Mouse (Mus musculus) heart, embryonic 10.5 days (tissue): ENCODE data around the gene Gm20388. TPM values are rescaled to one million over a fixed set of nuclear protein-coding genes. Genes with fewer than 3 reads are reported as not detected.
"Not testable (repeated sequence)": the region's sequence is repeated elsewhere in the genome, so short reads cannot be mapped to it uniquely, and the experiment has no call there.

Experiments
- DNase-seq: peaks from one replicate; pipeline ENCODE4 v3.0.0-alpha.2; 2017; ENCODE audit warnings: low spot score
- H3K27ac ChIP-seq: fragments of 300-500 bp; sonication (generic); 2 replicates; pipeline ENCODE4 v1.5.1; 2016; ENCODE audit warnings: mild to moderate bottlenecking
- H3K27me3 ChIP-seq: fragments of 300-500 bp; sonication (generic); 2 replicates; pipeline ENCODE4 v1.6.1; 2016; ENCODE audit warnings: mild to moderate bottlenecking; ENCODE audit not compliant: poor library complexity, insufficient read depth, severe bottlenecking
- H3K36me3 ChIP-seq: fragments of 300-500 bp; sonication (generic); 2 replicates; pipeline ENCODE4 v1.6.1; 2016; ENCODE audit warnings: mild to moderate bottlenecking, moderate library complexity
- H3K4me1 ChIP-seq: fragments of 300-500 bp; sonication (generic); 2 replicates; pipeline ENCODE4 v1.6.1; 2016; ENCODE audit warnings: mild to moderate bottlenecking
- H3K4me3 ChIP-seq: fragments of 300-500 bp; sonication (generic); 2 replicates; pipeline ENCODE4 v1.5.1; 2016; ENCODE audit warnings: mild to moderate bottlenecking, moderate library complexity
- H3K9me3 ChIP-seq: fragments of 300-500 bp; sonication (generic); 2 replicates; pipeline ENCODE4 v1.6.1; 2016; ENCODE audit warnings: mild to moderate bottlenecking, moderate library complexity
- WGBS: fragments of 180-500 bp; shearing (Covaris S2); methylation state at CpG from one replicate; pipeline ENCODE4 v1.1.7; 2016; 5-methylcytosine and 5-hydroxymethylcytosine counted together
- polyA plus RNA-seq: library from polyadenylated mRNA; unstranded; fragments of >200 nt; fragmentation: Nextera tagmentation; extraction: Ambion mirVana; gene quantifications from 2 replicates; pipeline ENCODE4 v1.2.1, GENCODE M21; 2016

Gm20388 gene
- polyA plus RNA-seq, 1 experiment from 2014 or later = 4.5 TPM

DNA sequence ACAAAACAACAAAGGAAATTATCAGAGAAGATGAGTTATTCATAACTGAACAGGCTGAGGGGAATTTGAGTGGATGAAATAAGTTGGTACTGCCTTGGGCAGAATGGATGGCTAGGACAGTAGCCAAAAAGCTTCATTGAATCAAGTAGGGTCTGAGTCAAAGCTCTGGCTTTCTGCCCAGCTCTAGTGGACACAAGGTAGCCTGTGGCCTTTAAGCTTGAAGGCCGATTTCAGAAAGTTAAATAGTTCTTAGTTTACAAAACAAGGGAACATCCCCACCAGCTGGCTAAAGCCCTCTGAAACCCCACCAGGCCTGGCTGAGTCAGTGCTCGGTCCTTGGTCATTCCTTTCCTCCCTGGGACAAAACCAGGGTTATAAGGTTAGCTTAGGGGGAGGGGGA, 3606.0 kb downstream of the Gm20388 start:
- H3K36me3 ChIP-seq = peaks cover 15% of the 10 kb centered on the region; the same call in 1 of the 2 replicates
- 45% methylated on average over 2 of the region's 2 CpGs for WGBS
- H3K4me3 ChIP-seq = no peak overlapping the region
- H3K4me1 ChIP-seq = peaks cover 38% of the 10 kb centered on the region
- no peaks in the 10 kb centered on the region for H3K9me3 ChIP-seq
- DNase-seq = no peak
- no peak overlapping the region for H3K27ac ChIP-seq
- peaks cover 50% of the 10 kb centered on the region for H3K27me3 ChIP-seq

DNA sequence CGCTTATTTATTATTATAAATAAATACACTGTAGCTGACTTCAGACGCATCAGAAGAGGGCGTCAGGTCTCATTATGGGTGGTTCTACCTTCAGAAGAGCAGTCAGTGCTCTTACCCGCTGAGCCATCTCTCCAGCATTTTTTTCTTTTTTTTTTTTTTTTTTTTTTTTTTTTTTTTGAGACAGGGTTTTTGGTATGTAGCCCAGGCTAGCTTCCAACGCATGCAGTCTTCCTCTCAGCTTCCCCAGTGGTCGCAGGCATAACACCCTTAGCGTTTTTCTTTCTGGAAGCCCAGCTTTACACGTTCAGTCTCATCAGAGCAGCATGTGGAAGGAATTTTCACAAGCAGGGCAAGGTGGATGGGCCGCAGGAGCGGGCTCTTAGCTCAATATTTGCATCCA, 3607.5 kb downstream of the Gm20388 start:
- H3K4me3 ChIP-seq = peak overlapping the region; percentile 76
- H3K27me3 ChIP-seq = peaks cover 41% of the 10 kb centered on the region
- peaks cover 38% of the 10 kb centered on the region for H3K4me1 ChIP-seq
- no peak overlapping the region for H3K27ac ChIP-seq
- peaks cover 28% of the 10 kb centered on the region for H3K36me3 ChIP-seq
- WGBS = 41% methylated on average over 10 of the region's 10 CpGs
- H3K9me3 ChIP-seq = no peaks in the 10 kb centered on the region
- no peak for DNase-seq

DNA sequence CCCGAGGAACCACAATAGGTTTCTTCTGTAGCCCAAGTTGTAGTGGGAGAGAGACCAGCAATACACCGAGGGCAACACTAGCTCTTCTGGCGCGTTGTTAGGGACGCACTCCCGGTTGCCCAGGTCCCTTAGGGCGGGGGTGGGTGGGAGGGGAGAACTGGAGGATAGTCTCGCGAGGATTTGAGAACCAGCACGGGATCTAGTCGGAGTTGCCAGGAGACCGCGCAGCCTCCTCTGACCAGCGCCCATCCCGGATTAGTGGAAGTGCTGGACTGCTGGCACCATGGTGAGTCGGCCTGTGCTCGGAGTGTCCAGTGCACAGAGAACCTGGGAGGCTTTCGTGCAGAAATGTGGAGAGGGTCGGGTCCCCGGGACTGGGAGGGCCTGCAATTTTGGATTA, 3608.0 kb downstream of the Gm20388 start, which contains the start of gene Gas8:
Gene Gas8 (plus strand): TSS at position 168 of the 400 bp plus-strand sequence.
- under 1% methylated on average over 20 of the region's 20 CpGs for WGBS
- Histone ChIP-seq H3K4me1 (peaks cover 34% of the 10 kb centered on the region), H3K36me3 (peaks cover 33% of the 10 kb centered on the region), H3K9me3 (no peaks in the 10 kb centered on the region), H3K27me3 (peaks cover 36% of the 10 kb centered on the region), H3K4me3 (peak within 1 kb of the TSS; percentile 76), H3K27ac (peak within 1 kb of the TSS; percentile 68; the same call in 1 of the 2 replicates)
- peak; percentile 97 for DNase-seq

DNA sequence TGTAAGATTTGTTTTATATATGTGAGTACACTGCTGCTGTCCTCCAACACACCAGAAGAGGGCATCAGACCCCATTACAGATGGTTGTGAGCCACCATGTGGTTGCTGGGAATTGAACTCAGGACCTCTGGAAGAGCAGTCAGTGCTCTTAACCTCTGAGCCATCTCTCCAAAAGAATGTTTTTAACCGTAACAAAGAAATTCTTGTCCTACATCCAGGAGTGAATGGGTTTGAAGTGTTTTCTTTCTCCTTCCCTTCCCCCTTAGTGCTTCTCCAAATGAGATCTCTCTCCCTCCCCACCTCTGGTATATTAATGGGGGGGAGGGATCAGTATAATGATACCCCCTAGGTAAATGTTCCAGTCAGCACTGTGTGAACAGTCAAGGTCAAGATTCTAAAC, 3609.4 kb downstream of the Gm20388 start:
- H3K4me1 ChIP-seq = peaks cover 24% of the 10 kb centered on the region
- H3K9me3 ChIP-seq, H3K4me3 ChIP-seq, DNase-seq, H3K27ac ChIP-seq: not testable (repeated sequence)
- peaks cover 24% of the 10 kb centered on the region for H3K27me3 ChIP-seq
- 94% methylated on average over 1 of the region's 1 CpGs for WGBS
- peaks cover 47% of the 10 kb centered on the region for H3K36me3 ChIP-seq

DNA sequence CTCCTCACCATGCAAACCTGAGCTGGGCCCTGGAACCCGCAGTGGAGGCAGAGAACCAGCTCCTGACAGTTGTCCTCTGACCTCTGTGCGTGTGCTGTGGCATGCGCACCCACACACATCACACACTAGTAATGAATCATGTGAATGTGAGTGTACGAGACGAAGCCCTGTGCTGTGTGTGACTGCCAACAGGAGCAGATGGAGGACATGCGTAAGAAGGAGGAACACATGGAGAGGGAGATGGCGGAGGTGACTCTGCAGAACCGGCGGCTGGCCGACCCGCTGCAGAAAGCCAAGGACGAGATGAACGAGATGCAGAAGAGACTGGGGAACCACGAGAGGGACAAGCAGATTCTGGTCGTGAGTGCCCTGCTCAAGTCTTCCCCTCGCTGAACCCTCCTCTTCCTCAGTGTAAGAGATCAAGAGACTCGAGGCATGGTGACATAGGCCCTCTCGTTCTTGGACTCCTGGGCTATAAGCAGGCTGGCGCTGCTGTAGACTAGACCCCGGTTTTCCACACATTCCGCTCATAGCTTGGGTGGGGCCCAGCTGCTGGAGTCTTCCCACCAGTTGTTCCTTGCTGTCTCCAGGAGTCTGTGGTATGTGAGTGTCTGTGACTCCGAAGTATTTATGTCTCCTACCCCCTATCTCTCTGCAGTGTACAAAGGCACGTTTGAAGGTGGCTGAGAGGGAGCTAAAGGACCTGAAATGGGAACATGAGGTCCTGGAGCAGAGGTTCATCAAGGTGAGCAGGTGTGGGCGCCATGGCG, 3617.3 kb downstream of the Gm20388 start:
- no peak for DNase-seq
- peaks cover 100% of the 10 kb centered on the region for H3K36me3 ChIP-seq
- WGBS = 83% methylated on average over 25 of the region's 25 CpGs
- H3K4me3 ChIP-seq = no peak overlapping the region
- H3K27ac ChIP-seq = no peak overlapping the region; the same call in 1 of the 2 replicates
- 0 out of 2 replicates have a peak, but pooled peaks cover 7% of the 10 kb centered on the region for H3K27me3 ChIP-seq
- peaks cover 9% of the 10 kb centered on the region; the same call in 1 of the 2 replicates for H3K4me1 ChIP-seq
- no peaks in the 10 kb centered on the region for H3K9me3 ChIP-seq

DNA sequence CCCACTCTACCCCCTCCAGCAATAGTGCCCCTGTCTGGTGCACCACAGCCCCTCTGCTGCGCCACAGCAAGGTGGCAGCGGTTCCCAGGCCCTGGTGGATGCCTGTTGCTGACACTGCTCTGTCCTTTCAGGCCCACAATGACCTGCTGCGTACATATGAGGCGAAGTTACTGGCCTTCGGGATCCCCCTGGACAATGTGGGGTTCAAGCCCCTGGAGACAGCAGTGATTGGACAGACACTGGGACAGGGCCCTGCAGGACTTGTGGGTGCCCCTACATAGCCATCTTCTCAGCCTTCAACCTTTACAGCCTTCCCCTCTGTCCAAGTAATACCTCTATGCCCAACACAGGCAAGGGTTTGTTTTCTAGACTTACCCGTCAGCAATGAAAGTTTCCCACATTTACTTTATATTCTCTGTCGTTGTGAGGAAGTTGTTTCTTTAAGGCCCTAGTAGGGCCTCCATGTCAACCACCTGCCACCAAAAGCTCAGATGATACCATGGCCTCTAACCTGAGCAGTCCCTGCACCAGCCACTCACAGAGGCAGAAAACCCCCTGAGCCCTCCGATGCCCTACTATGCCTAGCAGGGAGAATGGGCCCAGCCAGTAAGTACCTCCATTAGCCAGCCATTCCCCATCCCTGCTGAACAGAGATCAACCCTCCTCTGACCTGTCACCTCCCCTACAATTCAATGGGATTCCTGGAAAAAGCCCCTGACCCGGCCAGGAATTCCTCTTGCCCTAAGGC, 3625.8 kb downstream of the Gm20388 start:
- no peak for DNase-seq
- Histone ChIP-seq H3K27me3 (peaks cover 39% of the 10 kb centered on the region), H3K9me3 (no peaks in the 10 kb centered on the region), H3K4me3 (no peak overlapping the region), H3K36me3 (peaks cover 52% of the 10 kb centered on the region), H3K4me1 (no peaks in the 10 kb centered on the region), H3K27ac (no peak overlapping the region)
- 85% methylated on average over 9 of the region's 9 CpGs for WGBS

DNA sequence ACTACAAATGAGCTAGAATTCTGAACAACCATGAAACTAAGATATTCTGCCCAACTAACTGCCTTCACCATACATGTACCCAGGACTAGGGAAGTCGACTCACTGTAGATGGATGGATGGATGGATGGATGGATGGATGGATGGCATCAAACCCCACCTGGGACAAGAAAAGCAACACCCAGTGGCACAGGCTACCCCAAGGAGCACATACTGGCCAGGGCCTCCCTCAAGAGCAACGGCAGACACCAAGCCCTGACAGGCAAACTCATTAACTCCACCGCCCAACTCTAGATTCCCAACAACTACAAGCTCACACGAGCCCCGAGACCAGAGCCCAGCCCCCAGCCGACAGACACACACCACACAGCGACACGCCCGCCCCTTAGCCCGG, 3626.3 kb downstream of the Gm20388 start:
- peaks cover 34% of the 10 kb centered on the region for H3K27me3 ChIP-seq
- H3K4me1 ChIP-seq = no peaks in the 10 kb centered on the region
- peaks cover 47% of the 10 kb centered on the region for H3K36me3 ChIP-seq
- H3K27ac ChIP-seq = no peak overlapping the region
- 18% methylated on average over 10 of the region's 10 CpGs for WGBS
- no peak for DNase-seq
- no peak overlapping the region for H3K4me3 ChIP-seq
- H3K9me3 ChIP-seq = no peaks in the 10 kb centered on the region

DNA sequence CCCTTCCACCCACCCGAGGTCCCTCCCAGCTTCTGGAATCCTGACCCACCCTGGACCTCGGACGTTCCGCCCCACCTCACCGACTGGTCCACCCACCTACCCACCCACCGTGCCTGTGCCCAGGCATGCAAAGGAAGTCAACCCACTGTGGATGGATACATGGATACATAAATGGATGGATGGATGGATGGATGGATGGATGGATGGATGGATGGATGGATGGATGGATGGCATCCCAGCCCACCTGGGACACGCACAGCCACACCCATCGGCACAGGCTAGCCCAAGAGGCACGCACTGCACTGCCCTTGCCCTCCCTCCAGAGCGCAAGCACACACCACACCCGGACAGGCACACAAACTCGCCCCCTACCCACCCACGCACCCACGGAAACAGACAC, 3627.0 kb downstream of the Gm20388 start:
- H3K27ac ChIP-seq, H3K4me1 ChIP-seq, DNase-seq, H3K9me3 ChIP-seq, H3K4me3 ChIP-seq: not testable (repeated sequence)
- Histone ChIP-seq H3K27me3 (peaks cover 34% of the 10 kb centered on the region), H3K36me3 (peaks cover 40% of the 10 kb centered on the region)
- WGBS = 74% methylated on average over 5 of the region's 14 CpGs

DNA sequence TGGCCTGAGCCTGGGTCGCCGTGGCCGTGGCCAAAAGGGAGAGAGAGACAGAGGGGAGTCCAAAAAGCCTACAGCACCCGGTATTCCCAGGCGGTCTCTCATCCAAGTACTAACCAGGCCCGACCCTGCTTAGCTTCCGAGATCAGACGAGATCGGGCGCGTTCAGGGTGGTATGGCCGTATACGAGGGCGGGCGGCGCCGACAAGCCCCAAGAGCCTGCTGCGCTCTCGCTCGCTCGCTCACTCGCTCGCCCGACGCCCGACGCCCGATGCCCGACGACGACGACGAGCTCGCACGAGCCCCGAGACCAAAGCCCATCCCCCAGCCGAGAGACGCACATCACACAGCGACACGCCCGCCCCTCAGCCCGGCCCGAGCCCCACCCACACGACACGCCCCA, 3653.6 kb downstream of the Gm20388 start:
- no CpG with 5 or more reads among the region's 45 CpGs for WGBS
- DNase-seq, H3K4me3 ChIP-seq, H3K9me3 ChIP-seq, H3K27ac ChIP-seq, H3K27me3 ChIP-seq, H3K36me3 ChIP-seq, H3K4me1 ChIP-seq: not testable (repeated sequence)

DNA sequence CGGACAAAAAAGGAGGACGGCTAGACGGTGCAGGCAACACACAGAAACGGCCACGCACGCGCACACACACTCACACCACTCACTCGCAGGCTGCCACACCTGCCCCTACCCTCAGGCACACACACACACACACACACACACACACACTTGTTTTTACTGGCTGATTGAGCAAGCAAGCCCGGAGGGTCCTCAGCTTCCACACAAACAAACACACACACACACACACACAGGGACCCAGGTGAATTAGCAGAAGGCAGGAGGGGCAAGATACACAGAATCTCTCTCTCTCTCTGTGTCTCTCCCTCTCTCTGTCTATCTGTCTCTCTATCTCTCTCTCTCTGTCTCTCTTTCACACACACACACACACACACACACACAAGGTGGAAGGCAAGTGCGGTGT, 3664.7 kb downstream of the Gm20388 start:
- not testable (repeated sequence) for H3K9me3 ChIP-seq, H3K4me1 ChIP-seq, DNase-seq, H3K36me3 ChIP-seq, H3K27me3 ChIP-seq, H3K27ac ChIP-seq, H3K4me3 ChIP-seq
- WGBS = 85% methylated on average over 5 of the region's 10 CpGs

DNA sequence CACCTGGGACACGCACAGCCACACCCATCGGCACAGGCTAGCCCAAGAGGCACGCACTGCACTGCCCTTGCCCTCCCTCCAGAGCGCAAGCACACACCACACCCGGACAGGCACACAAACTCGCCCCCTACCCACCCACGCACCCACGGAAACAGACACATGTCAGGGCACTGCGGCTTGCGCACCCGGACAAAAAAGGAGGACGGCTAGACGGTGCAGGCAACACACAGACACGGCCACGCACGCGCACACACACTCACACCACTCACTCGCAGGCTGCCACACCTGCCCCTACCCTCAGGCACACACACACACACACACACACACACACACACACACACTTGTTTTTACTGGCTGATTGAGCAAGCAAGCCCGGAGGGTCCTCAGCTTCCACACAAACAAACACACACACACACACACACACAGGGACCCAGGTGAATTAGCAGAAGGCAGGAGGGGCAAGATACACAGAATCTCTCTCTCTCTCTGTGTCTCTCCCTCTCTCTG, 3690.1 kb downstream of the Gm20388 start:
- H3K36me3 ChIP-seq, H3K4me3 ChIP-seq, H3K27me3 ChIP-seq, H3K9me3 ChIP-seq, DNase-seq, H3K4me1 ChIP-seq, H3K27ac ChIP-seq: not testable (repeated sequence)
- 70% methylated on average over 17 of the region's 19 CpGs for WGBS

DNA sequence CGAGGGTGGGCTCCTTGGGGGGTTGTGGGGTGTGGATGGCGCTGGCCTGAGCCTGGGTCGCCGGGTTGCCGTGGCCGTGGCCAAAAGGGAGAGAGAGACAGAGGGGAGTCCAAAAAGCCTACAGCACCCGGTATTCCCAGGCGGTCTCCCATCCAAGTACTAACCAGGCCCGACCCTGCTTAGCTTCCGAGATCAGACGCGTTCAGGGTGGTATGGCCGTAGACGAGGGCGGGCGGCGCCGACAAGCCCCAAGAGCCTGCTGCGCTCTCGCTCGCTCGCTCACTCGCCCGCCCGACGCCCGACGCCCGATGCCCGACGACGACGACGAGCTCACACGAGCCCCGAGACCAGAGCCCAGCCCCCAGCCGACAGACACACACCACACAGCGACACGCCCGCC, 3690.8 kb downstream of the Gm20388 start:
- H3K27me3 ChIP-seq, H3K27ac ChIP-seq, DNase-seq, H3K4me1 ChIP-seq, H3K9me3 ChIP-seq, H3K4me3 ChIP-seq, H3K36me3 ChIP-seq: not testable (repeated sequence)
- WGBS = no CpG with 5 or more reads among the region's 40 CpGs

DNA sequence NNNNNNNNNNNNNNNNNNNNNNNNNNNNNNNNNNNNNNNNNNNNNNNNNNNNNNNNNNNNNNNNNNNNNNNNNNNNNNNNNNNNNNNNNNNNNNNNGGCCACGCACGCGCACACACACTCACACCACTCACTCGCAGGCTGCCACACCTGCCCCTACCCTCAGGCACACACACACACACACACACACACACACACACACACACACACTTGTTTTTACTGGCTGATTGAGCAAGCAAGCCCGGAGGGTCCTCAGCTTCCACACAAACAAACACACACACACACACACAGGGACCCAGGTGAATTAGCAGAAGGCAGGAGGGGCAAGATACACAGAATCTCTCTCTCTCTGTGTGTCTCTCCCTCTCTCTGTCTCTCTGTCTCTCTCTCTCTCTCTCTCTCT, 3702.0 kb downstream of the Gm20388 start:
- not testable (repeated sequence) for H3K4me3 ChIP-seq, H3K27me3 ChIP-seq, DNase-seq, H3K27ac ChIP-seq, H3K4me1 ChIP-seq, H3K36me3 ChIP-seq, H3K9me3 ChIP-seq
- 70% methylated on average over 2 of the region's 5 CpGs for WGBS
